Mouse (Mus musculus) spleen, postnatal 4 days (tissue): Measurements from ENCODE around the gene H2-DMb1.
"Not testable (repeated sequence)": the region's sequence is repeated elsewhere in the genome, so short reads cannot be mapped to it uniquely, and the experiment has no call there.

Experiments
- DNase-seq, 2 experiments: peaks; one replicate each; pipeline ENCODE4 v3.0.0; 2022; ENCODE audit warnings: low spot score in 2 of 2

Gene H2-DMb1

DNA sequence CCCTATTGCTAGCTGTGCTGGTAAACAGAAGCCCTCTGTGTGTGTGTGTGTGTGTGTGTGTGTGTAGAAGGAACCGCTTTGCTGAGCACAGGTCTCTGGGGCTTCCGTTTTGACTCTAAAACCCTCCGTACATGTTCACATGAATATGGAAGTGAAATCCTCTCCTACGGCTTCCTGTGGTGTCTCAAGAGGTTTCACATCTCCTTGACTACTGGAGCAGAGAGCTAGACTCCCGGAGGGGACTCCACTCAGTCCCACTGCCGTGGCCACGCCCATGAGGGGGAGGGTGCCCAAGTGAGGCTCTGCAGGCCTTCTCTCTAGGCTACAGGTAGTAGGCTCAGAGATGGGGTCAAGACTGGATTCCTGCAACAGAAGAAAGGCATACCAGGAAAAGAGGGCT, 9.8 kb upstream of the H2-DMb1 start, which contains the start of gene H2-DMb2:
Gene H2-DMb2, plus strand, starts transcription at position 275 of the 400 bp plus-strand sequence.
- peak; percentile 86 to 88 for DNase-seq

DNA sequence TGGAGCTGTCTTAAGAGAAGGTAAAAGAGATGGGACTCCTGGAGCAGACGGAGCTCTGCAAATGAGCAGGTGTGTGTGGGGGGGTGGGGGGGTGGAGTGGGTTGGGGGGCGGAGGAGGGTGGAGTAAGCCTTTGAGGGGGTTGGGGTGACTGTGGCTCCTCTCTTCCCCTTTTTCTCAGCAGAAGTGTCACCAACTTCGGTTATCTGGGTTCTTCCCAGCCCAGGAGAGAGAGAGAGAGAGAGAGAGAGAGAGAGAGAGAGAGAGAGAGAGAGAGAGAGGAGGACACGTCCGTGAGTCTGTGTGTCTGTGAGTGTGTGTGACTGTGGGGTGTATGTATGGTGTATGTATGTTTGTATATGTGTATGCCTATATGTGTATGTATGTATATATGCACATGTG, 9.4 kb upstream of the H2-DMb1 start:
- no peak for DNase-seq

DNA sequence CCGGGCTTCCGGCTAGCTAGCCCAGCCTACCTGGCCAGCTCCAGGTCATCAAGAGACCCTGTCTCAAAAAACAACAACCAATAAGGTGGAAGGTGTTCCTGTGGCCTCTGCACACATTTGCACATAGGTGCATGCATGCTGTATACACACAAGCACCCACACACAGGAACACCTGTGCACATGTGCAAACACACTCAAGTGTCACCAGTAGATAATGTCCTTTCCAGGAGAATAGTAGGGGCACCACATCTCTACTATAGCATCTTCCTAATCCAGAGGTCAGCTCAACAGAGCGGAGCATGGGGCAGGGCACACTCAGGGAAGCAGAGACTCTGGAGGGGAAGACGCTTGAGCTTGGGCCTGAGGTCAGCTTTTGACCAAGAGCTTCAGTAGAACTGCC, 8.7 kb upstream of the H2-DMb1 start:
- DNase-seq, result not testable (repeated sequence)

DNA sequence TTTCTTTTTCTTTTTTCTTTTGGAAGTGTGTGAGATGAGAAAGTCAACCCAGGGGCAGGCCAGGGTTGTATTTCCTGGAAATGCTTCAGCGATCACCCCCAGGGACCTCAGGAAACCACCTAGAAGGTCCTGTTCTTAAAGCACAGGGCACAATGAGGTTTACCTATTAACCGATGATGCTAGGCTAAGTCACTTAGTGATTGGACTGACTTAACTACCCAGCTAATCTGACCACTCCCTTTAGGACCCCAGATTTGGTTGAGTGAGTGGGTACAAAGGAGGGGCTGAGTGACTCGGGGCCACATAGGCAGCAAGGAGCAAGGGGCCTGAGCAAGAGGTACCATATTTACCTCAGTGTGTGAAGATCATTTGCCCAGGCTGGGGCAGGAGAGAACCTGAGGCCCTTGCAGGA, 7.9 kb upstream of the H2-DMb1 start:
- no peak for DNase-seq

DNA sequence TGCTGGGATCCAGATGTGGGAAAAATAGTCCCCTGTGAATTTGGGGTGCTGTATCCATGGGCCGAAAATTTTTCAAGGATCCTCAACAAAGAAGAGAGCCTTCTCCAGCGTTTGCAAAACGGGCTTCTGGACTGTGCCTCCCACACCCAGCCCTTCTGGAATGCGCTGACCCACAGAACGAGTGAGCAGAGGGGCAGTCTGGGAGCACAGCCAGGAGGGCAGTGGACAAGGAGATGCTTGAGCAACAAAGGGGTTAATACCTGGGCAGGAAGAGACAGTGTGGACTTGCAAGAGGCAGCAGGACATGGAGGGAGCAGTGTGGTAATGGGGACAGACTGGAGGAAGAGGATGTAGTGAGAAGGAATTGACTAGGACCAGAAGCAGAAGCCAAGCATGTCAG, 2.7 kb downstream of the H2-DMb1 start:
- DNase-seq, result no peak

DNA sequence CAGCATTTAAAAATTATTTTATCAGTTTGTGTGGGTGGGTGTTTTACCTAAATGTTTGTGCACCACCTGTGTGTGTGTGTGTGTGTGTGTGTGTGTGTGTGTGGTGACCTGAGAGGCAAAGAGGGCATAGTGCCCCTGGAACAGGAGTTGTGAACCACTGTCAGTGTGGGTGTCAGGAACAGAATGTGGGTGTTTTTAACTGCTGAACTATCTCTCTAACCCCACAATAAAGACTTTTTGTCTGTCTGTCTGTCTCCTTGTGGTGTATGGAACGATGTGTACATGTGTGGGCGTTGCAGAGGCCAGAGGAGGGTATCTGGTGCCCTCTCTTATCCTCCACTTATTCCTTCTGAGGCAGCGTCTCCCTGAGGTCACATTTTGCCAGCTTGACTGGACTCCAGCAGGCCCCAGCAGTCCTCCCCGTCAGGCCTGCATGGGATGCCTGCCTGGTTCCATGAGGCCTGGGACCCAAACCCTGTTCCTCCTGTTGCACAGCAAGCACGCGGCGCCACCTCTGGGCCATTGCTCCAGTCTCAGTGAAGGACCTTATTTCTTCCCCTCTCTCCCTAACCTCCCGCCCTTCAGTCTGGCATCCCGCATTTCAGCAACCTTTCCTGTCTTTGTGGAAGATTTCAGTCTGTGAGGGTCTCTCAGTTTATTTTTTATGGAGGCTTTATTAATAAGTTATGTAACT, 11.5 kb downstream of the H2-DMb1 start:
- DNase-seq, result peak; percentile 51 to 74

DNA sequence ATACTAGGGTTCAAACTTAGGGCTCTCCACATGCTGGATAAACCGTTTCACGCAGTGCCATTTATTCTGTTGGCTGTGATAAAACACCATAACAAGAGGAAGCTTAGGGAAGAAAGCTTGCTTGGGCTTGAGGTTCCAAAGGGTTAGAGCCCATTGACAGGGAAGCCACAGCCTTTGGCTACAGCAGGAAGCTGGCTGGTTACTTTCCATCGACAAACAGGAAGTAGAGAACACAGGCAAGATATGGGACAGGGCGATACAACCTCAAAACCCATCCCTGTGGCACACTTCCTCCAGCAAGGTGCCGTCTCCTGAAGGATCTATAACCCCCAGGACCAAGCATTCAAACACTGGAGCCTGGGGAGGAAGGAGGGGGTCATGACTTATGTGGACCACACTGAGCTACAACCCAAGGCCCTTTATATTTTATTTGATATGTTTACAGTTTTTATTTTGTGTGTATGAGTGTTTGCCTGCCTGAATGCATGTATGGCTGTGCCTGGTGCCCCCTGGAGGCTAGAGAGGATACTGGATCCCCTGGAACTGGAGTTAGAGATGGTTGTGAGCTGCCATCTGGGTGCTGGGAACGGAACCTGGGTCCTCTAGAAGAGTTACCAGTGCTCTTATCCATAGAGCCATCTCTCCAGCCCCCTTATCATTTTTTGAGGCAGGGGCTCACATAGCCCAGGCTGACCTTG, 12.3 kb downstream of the H2-DMb1 start:
- no peak for DNase-seq

DNA sequence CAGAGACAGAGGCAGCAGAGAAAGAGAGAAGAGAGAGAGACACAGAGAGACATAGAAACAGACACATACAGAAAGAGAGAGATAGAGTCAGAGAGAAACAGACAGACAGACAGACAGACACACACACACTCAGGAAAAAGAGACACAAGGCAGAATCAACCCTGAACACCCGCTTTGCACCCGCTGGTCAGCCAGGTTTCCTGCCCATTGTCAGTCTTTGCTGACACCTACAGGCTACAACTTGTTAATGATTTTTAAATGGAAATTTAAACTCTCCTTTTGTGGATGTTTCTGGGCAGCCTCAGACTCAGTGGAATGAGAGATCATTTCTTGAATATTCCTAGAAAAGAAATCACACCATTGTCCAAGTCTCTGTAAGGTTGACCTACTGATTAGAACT, 16.4 kb downstream of the H2-DMb1 start:
- peak in 1 of 2 experiments; percentile 66 for DNase-seq

DNA sequence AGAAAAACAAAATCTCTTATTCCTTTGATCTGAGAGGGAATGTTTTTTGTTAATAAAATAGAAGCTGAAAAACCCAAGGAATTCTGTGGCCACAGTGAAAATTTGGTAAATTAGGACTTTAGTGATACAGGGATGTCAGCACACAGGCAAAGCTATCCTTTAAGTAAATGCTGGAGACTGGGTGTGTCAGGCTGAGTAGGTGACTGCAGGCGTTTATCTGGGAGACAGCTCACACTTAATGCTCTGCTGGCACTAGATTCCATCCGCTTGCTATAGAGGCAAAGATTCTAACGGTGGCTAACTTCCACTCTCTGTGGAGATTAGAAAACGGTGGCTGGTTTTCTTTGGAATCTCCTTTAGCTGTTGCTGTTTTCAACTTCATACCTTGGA, 17.6 kb downstream of the H2-DMb1 start:
- DNase-seq, result no peak

DNA sequence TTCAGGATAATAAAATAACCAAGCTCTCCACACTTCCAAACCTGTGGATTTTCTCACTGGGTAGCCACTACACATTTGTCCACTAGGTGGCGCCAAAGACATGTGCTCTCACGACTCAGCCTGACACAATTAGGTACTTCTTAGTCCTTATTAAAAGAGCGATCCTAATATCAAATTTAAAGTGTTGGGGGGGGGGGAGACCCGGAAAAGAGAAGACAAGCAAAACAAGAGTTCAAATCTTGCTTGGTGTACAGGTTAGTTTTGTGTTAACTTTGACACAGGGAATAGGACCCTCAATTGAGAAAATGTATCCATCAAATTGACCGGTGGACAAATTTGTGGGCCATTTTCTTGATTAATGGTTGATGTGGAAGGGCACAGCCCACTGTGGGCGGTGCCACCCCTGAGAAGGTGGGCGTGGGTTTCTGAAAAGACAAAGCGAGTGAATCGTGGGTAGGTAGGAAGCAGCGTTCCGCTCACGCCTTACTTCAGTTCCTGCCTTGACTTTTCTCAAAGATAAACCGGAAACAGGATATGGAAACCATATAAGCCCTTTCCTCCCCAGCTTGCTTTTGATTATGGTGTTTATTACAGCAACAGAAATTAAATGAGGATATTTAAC, 18.1 kb downstream of the H2-DMb1 start:
- DNase-seq, result peak; percentile 82 to 94

DNA sequence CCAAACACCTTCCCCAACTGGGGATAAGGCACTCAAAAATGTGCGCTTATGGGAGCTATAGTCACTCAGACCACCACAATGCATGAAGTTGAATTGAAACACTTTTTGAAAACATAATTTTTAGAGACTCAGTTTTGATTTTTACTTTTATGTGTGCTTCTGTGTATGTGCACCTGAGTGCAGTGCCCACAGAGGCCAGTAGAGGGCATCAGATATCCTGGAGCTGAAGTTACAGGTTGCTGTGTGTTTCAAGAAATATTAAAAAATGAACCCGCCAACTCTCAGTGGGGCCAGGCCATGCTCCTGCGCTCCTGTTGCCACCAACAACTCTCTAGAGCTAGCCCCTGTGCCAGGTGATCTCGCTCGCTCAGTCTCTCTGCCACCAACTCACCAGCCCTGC, 19.7 kb downstream of the H2-DMb1 start:
- no peak for DNase-seq

DNA sequence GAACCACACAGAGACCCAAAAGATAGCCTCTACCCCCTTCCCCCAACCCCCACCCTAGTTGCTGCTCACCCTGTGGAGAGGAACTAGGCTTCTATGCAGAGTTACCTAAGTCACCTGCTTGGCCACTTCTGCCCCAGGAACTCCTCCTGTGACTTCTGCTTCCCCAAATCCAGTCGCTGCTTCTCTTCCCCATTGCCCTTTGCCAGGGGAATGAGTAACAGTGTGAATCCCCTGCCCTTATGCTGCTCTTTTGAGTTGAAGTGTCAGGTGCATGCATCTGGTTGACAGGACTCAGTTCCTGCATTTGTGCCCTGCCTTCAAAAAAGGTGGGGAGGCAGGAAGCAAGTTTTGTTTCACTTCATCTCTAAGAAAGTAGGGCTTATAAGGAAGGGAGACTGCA, 21.2 kb downstream of the H2-DMb1 start:
- peak in 1 of 2 experiments; percentile 19 for DNase-seq

DNA sequence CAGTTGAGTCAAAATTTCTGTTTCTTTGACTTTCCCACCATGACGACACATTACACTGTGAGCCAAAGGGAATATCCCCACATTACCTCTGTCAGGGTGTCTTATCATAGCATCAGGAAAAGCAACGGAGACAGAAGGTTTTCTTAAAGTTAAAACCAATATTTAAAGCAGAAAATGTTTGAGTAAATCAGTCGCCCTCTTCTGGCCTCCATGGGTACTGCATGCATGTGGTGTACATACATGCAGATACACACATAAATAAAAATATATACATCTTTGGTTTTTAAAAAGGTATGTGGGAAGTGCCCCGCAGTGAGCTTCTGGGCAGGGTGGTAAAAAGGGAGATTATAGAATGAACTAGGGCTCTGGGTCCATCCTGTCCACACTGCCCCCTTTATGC, 24.3 kb downstream of the H2-DMb1 start:
- DNase-seq, result no peak

DNA sequence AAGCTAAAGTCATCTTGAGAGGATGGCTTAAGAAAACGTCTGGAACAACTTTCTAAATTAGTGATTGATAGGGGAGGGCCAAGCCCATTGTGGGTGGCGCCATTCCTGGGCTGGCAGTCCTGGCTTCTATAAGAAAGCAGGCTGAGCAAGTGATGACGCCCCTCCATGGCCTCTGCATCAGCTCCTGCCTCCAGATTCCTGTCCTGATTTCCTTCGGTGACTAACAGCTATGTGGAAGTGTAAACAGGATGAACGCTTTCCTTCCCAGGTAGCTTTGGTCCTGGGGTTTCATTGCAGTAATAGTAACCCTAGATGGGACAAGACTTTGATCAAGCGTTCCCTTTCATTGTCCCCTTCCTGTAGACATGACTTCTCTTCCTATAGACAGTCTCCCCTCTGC, 26.1 kb downstream of the H2-DMb1 start:
- DNase-seq, result no peak

DNA sequence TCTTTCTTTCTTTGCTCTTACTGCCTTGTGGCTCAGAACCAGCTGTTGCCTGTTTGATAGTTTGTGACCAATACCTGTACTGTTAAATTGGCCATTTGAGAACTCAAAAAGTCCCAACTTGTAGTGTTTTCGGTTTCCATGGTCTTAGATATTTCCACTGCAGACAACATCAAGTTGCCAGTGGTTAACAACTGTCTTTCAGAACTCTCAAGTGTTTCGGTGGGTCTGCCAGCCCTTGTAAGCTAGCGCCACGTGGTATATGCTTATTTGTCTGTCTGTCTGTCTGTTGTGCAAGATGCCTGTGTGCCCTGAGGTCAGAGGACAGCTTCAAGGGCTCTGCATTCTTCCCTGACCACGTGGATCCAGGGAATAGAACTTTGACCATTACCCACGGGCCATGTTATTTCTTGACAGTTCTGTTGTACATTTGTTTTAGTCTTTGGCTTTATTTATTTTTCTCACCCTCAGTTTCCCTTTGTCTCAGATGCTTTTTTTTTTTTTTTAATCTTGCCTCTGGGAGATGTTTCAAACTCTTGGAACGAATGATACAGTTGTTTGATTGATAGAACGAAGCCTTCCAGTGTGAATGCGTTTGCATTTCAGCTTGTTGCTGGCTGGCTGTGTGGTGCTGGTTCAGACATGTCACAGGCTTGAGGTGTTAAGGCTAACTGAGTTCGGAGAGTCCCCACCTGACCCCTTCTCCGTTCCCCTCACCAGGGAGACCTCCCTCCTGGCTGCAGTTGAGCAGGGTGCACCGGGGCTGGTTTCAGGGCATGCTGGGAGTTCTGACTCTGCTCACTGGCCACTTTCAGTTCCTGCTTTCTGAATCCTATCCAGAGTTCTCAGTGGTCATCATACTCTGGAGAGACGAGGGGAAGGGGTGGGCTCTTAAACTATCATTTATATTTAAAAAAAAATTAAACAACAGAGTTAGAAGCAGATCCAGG, 27.3 kb downstream of the H2-DMb1 start:
- no peak for DNase-seq

DNA sequence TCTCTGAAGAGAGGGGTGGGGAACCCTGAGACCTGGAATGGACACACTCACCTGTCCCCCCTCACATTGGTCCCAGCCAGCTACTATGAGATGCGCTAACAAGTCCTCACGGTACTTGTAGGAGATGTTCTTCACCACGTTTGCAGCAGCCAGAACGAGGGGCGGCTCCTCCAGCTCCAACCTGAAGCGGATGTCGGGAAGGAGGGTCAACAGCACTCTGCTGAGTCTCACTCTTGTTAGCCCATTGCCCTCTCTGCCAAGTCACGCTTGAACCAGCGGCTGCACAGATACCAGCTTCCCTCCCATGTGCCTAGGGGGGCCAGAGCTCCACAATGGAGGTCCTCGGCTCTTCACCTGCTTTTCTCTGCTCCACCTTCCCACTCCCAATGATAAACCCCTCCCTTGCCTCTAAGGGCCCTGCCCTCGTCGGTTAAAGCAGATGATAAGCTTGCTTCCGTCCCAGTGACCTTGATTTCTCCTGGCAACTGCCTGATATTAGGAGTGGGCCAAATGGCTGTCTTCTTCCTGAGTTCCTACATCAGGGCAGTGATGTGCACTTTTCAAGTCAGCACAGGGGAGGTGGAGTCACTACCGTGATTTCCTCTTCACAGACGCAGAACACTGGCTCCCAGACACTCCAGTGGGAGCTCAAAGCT, 30.8 kb downstream of the H2-DMb1 start:
- DNase-seq, result no peak

DNA sequence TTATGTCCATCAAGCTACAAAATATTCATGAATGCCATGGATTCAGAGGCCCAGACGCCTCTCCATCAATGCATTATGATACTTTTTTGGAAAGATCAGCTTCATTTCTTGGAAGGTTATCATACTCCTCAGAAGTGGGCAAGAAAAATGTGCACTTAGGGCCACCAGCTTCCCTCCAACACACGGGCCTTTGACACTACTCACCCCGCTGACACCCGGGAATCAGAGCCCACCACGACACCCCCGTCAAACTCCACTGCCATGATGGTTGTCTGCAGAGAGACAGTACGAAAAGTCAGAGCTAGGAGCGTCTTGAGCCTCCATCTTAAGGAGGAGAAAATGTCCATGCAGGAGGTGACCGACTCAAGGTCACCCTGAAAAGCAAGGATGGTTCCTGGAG, 32.7 kb downstream of the H2-DMb1 start:
- DNase-seq, result no peak

DNA sequence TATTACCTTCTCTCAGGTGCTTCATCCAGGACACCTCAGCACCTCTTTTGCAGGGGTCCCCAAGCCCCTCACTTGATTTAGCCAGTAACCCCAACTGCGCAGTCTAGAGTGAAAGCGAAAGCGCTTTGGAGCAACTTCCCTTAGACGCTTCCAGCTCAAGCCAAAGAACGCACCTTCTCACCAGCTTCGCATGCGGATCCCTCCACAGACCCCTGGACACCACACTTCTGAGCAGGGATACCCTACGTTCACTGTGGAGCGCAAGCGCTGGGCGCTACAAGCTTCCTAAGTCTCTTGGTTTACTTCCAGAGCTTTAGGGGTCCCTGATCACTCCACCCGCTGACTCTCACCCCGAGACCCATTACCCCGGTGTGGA, 34.0 kb downstream of the H2-DMb1 start:
- DNase-seq, result no peak

DNA sequence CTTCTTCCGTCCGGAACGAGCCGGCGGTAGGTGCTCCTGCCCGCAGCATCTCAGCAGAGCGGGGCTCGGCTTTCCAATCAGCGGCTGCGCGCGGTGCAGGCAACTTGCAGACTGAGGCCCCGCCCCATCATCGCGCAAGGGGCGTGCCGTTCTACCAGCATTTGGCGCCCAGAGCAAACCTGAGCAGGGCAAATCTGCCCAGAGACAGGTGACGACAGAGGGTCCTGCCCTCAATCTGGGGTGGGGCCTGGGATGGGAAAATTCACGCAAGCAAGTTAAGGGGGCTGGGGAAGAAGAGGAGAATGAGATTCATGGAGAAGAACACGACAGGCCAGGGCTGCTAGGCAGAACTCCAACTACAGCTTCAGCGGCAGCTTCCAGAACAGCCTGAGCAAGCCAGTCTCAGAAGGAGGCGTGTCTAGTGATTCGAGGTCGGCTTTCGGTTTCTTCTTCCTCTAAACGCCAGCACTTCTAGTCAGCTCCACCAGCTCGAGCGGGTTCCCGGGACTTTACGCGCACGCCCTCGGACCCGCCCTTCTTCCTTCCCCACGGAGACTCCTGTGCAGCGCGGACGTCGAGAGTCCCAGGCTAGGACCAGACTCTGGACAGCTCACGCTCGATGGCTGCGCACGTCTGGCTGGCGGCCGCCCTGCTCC, 34.5 kb downstream of the H2-DMb1 start, which contains the start of the genes Tap1 and Psmb9:
Gene Tap1, plus strand, starts transcription at position 293 of the 656 bp plus-strand sequence.
Gene Psmb9, minus strand, starts transcription at position 504 of the 656 bp plus-strand sequence.
- DNase-seq, result peak; percentile 98 to 99

DNA sequence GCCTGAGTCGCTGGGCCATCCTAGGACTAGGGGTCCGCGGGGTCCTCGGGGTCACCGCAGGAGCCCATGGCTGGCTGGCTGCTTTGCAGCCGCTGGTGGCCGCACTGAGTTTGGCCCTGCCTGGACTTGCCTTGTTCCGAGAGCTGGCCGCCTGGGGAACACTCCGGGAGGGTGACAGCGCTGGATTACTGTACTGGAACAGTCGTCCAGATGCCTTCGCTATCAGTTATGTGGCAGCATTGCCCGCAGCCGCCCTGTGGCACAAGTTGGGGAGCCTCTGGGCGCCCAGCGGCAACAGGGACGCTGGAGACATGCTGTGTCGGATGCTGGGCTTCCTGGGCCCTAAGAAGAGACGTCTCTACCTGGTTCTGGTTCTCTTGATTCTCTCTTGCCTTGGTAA, 35.1 kb downstream of the H2-DMb1 start:
- peak; percentile 61 to 82 for DNase-seq

DNA sequence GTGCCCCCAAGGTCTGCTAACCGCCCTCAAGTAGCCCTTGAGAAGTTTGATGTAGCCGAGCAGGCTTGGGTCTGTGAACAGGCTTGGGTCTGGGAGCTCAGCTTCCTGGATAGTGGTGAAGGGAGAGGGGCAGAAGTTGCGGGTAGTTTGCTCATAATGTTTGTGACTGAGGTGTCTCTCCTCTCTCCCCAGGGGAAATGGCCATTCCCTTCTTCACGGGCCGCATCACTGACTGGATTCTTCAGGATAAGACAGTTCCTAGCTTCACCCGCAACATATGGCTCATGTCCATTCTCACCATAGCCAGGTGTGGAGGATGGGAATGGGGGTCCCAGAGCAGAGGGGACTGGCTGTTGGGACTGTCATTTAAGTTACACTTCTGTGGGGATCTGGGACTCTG, 36.1 kb downstream of the H2-DMb1 start:
- DNase-seq, result no peak
